Mouse (Mus musculus) B cell, adult (primary cell): ENCODE measurements around the gene Ak7. TPM values are rescaled to one million over a fixed set of nuclear protein-coding genes. Genes with fewer than 3 reads are reported as not detected.

Experiments used
- total RNA-seq: library from RNA; stranded (reverse); gene quantifications from 4 replicates; pipeline ENCODE4 v1.2.4, GENCODE M21; 2023; ENCODE audit not compliant: inconsistent age

The Ak7 gene
- total RNA-seq, result 0.22 TPM in 2 of 4 replicates, not detected in the others

DNA sequence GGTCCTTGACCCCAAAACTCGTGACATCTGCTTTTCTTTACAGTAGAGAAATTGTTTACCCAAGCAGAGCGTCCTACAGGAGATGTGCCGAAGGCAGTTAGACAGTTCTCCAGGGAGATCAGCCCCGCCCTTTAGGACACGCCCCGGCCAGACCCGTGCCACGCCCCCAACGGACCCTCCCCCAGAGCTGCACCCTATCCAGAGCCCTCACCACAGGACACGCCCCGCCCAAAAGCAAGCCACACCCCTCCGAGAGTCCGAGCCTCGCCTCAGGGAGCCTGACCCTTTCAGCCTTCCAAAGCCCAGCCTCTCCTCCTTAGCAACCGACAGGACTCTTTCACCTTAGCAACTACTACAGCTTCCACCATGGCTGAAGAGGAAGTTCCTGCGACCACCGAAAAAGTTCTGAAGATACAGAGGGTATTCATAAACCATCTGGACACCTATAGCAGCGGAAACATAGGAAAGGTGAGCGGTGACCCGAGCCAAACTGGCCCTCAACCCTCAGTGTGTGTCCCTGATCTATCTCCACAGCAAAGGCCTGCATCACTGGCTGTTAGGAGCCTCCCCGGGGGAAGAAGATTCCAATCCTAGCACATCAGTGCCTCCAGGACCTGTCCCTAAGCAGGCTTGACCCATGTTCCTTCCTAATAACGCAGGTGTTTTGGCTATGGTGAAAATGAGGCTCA is at the start of gene Ak7:
Gene Ak7, plus strand, starts transcription at position 178 of the 689 bp plus-strand sequence.

DNA sequence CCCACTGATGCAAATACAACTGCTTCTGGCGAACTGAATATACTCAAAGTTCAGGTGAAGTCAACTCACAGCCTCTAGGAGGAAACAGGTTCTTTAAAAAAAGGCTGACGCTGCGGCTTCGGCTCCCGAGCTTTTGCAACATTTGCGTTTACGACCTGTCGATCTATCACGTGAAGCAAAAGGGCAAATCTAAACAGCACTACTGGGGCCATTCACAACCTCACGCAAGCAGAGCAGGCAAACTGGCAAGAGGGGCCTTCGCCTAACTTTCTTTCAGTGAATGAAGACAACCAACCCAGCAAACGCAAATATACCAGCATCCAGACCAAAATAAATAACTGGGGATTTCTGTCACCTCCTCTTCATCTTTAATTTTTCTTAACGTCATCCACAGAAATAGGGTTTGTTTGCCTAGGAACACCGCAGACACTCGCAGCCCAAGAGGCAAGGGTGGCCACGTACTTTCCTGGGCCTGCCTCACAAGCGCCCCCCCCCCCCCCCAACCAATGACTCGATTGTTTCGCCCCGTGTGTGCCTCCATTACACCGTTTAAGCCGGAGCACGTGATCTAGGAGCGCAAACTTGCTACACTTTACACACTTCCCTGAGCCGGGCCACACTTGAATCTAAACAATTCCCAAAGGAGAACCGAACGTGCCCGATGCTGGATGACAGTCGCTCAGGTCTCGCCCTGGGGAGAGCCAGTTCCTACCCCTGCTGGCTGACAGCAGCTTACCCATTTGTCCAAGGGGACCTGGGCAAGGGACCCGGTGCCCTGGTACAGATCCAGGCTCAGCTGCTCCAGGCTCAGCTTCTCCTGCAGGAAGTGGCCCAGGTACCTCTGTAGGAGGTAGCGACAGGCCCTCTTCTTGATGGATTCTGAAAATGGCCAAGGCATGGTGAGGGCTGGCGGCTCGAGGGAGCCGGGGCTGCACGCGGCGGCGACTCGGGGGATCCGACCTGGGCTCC is 21.6 kb upstream of the Ak7 start, which contains the start of gene Gskip:
Gene Gskip, plus strand, starts transcription at position 897 of the 969 bp plus-strand sequence.

DNA sequence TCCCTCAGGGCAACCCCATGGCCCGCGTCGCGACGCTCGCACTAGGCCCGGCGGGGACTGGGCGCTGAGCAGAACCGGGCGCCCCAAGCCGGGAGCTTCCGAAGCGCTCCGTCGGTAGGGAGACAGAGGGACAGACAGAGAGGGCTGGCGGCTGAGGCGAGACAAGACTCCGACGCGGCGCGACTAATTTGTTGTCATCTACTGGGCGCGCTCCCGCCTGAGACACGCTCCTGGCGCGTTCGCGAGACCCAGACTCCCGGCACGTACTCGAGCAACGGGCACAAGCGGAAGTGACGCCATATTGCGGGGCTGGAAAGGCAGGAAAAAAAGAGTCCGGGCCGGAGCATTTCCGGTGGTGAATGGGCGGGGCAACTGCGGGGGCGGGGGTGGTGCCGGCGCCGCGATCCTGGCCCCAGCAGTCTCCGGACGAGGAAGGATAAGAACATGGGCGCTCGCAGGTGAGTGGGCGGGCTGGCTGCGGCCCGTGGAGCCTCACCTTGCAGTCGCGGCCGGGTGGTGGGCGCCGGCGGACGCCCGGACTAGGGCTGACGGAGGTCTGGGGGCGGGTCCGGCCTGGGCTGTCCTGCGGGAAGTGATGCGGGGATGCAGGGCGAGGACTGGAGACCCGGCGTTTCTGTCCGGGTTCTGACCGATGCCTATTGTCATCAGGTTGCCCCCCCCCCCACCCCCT is 20.6 kb upstream of the Ak7 start, which contains the start of gene Atg2b:
Gene Atg2b, minus strand, starts transcription at position 211 of the 691 bp plus-strand sequence.

DNA sequence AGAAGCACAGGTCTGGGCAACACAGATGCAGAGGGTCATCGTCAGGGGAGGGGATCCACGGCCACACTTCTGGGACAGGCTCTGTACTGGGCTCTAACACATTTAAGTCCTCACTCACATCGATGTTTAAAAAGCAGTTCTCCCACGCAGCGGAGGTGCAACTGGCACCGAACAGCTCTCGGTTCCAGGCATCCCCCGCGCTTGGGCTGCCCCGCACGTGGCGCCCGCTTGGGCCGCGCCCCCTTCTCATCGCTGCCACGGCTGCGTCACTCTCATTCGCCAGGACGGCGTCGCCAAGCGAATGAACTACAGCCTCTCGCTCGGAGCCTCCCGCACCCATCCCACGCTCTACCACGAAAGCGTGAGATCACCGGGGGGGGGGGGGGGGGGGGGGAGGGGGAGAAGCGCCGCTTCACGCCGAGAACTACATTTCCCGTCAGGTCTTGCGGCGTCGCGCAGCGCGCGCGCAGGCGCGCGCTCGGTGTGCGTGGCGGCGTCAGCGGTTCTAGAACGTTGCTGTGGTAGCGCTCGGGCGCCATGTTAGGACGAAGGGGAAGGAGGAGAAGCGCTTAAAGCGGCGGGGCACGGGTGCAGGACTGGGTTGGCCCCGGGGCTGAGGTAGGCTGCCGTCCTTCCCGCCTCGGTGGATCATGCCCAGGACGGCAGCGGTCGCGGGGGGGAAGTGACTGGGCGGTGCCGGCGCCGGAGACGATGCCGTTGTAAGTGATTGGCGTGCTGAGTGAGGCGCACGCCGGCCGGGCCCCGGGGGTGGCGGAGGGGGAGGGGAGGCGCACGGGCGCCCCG is 78.6 kb downstream of the Ak7 start, which contains the start of gene Papola:
Gene Papola, plus strand, starts transcription at position 499 of the 804 bp plus-strand sequence.

Other genes with a start within 250 kb of the Ak7 start
- gene Bdkrb2, start 142.8 kb upstream of the Ak7 start, total RNA-seq, result not detected in 4 replicates
- 0.54 TPM in 1 of 4 replicates, not detected in the others for gene Bdkrb1, start 102.9 kb upstream of the Ak7 start, total RNA-seq
- gene Gskip, start 21.1 kb upstream of the Ak7 start, total RNA-seq, result 10.3 to 16.0 TPM (median 11.3 TPM) in 4 replicates
- 37.6 to 41.8 TPM (median 39.6 TPM) in 4 replicates for gene Atg2b, start 20.8 kb upstream of the Ak7 start, total RNA-seq
- 182 to 195 TPM (median 186 TPM) in 4 replicates for gene Papola, start 78.7 kb downstream of the Ak7 start, total RNA-seq